Mouse (Mus musculus): ENCODE results near the gene Pax3. TPM values are rescaled to one million over a fixed set of nuclear protein-coding genes. Genes with fewer than 3 reads are reported as not detected.

The Pax3 gene
- polyA plus RNA-seq, 1 experiment from 2014 or later = 23.6 TPM

- no peak for DNase-seq
- Histone ChIP-seq H3K4me2 (ENCODE audit: low read length) (no peak overlapping the region), H3K27ac (replicated peaks; ENCODE audit: low read depth, low read length) (no peak overlapping the region), H3K4me1 (ENCODE audit: control insufficient read depth, insufficient read depth, low read length) (peaks cover 3% of the 10 kb centered on the region; the same call in 1 of the 2 replicates), H3K4me3 (replicated peaks; ENCODE audit: low read depth, low read length) (no peak overlapping the region), H3K27me3 (ENCODE audit: control insufficient read depth, insufficient read depth, low read length) (no peaks in the 10 kb centered on the region), H3K36me3 (ENCODE audit: control insufficient read depth, insufficient read depth, low read length) (no peaks in the 10 kb centered on the region), H3K9ac (replicated peaks; ENCODE audit: low read length) (no peak overlapping the region), H3K9me3 (ENCODE audit: control insufficient read depth, low read length) (peaks cover 5% of the 10 kb centered on the region; the same call in 1 of the 2 replicates)
- 91% methylated on average over 3 of the region's 3 CpGs for WGBS
- no peak for ATAC-seq (ENCODE audit: low FRiP score, low TSS enrichment)
Observed at GRCm38 (mm10) chr1:78116046-78116445, 80.9 kb downstream of the Pax3 start.

- Histone ChIP-seq H3K27ac (replicated peaks; ENCODE audit: low read depth, low read length) (no peak overlapping the region), H3K4me2 (ENCODE audit: low read length) (no peak overlapping the region), H3K4me1 (ENCODE audit: control insufficient read depth, insufficient read depth, low read length) (no peaks in the 10 kb centered on the region; the same call in 1 of the 2 replicates), H3K4me3 (replicated peaks; ENCODE audit: low read depth, low read length) (no peak overlapping the region), H3K27me3 (ENCODE audit: control insufficient read depth, insufficient read depth, low read length) (no peaks in the 10 kb centered on the region), H3K9me3 (ENCODE audit: control insufficient read depth, low read length) (no peaks in the 10 kb centered on the region), H3K9ac (replicated peaks; ENCODE audit: low read length) (no peak overlapping the region), H3K36me3 (ENCODE audit: control insufficient read depth, insufficient read depth, low read length) (no peaks in the 10 kb centered on the region)
- WGBS = 40% methylated on average over 6 of the region's 6 CpGs
- ATAC-seq (ENCODE audit: low FRiP score, low TSS enrichment) = no peak
- DNase-seq = no peak
Observed at GRCm38 (mm10) chr1:78110311-78110710, 86.6 kb downstream of the Pax3 start.

- Histone ChIP-seq H3K36me3 (ENCODE audit: control insufficient read depth, insufficient read depth, low read length) (no peaks in the 10 kb centered on the region), H3K9ac (replicated peaks; ENCODE audit: low read length) (no peak overlapping the region), H3K9me3 (ENCODE audit: control insufficient read depth, low read length) (no peaks in the 10 kb centered on the region), H3K4me3 (replicated peaks; ENCODE audit: low read depth, low read length) (no peak overlapping the region), H3K27ac (replicated peaks; ENCODE audit: low read depth, low read length) (no peak overlapping the region), H3K4me1 (ENCODE audit: control insufficient read depth, insufficient read depth, low read length) (no peaks in the 10 kb centered on the region), H3K4me2 (ENCODE audit: low read length) (no peak overlapping the region), H3K27me3 (ENCODE audit: control insufficient read depth, insufficient read depth, low read length) (no peaks in the 10 kb centered on the region)
- no peak for DNase-seq
- ATAC-seq (ENCODE audit: low FRiP score, low TSS enrichment) = no peak
- WGBS = 79% methylated on average over 7 of the region's 7 CpGs
Observed at GRCm38 (mm10) chr1:78103511-78103910, 93.4 kb downstream of the Pax3 start.

- Histone ChIP-seq H3K4me1 (ENCODE audit: control insufficient read depth, insufficient read depth, low read length) (no peaks in the 10 kb centered on the region), H3K9ac (replicated peaks; ENCODE audit: low read length) (no peak overlapping the region), H3K36me3 (ENCODE audit: control insufficient read depth, insufficient read depth, low read length) (no peaks in the 10 kb centered on the region), H3K9me3 (ENCODE audit: control insufficient read depth, low read length) (no peaks in the 10 kb centered on the region), H3K27ac (replicated peaks; ENCODE audit: low read depth, low read length) (no peak overlapping the region), H3K27me3 (ENCODE audit: control insufficient read depth, insufficient read depth, low read length) (no peaks in the 10 kb centered on the region), H3K4me3 (replicated peaks; ENCODE audit: low read depth, low read length) (no peak overlapping the region), H3K4me2 (ENCODE audit: low read length) (no peak overlapping the region)
- ATAC-seq (ENCODE audit: low FRiP score, low TSS enrichment) (no peak), DNase-seq (no peak)
- WGBS = 96% methylated on average over 4 of the region's 4 CpGs
Observed at GRCm38 (mm10) chr1:78093619-78094018, 103.3 kb downstream of the Pax3 start.

GRCm38 (mm10) chr1:78088646-78089045, 108.3 kb downstream of the Pax3 start:
- Histone ChIP-seq H3K9ac (replicated peaks; ENCODE audit: low read length) (no peak overlapping the region), H3K36me3 (ENCODE audit: control insufficient read depth, insufficient read depth, low read length) (no peaks in the 10 kb centered on the region), H3K27me3 (ENCODE audit: control insufficient read depth, insufficient read depth, low read length) (no peaks in the 10 kb centered on the region), H3K4me2 (ENCODE audit: low read length) (no peak overlapping the region), H3K4me3 (replicated peaks; ENCODE audit: low read depth, low read length) (no peak overlapping the region), H3K4me1 (ENCODE audit: control insufficient read depth, insufficient read depth, low read length) (no peaks in the 10 kb centered on the region), H3K27ac (replicated peaks; ENCODE audit: low read depth, low read length) (no peak overlapping the region), H3K9me3 (ENCODE audit: control insufficient read depth, low read length) (no peaks in the 10 kb centered on the region)
- DNase-seq (no peak), ATAC-seq (ENCODE audit: low FRiP score, low TSS enrichment) (no peak)
- WGBS = 77% methylated on average over 2 of the region's 2 CpGs

- no peaks in the 10 kb centered on the region for H3K4me1 ChIP-seq (ENCODE audit: control insufficient read depth, insufficient read depth, low read length)
- no peaks in the 10 kb centered on the region for H3K9me3 ChIP-seq (ENCODE audit: control insufficient read depth, low read length)
- no peaks in the 10 kb centered on the region for H3K27me3 ChIP-seq (ENCODE audit: control insufficient read depth, insufficient read depth, low read length)
- ATAC-seq (ENCODE audit: low FRiP score, low TSS enrichment) (no peak), DNase-seq (no peak)
- no peaks in the 10 kb centered on the region for H3K36me3 ChIP-seq (ENCODE audit: control insufficient read depth, insufficient read depth, low read length)
- H3K9ac ChIP-seq (replicated peaks; ENCODE audit: low read length) = no peak overlapping the region
- H3K4me3 ChIP-seq (replicated peaks; ENCODE audit: low read depth, low read length) = no peak overlapping the region
- 38% methylated on average over 18 of the region's 18 CpGs for WGBS
- H3K27ac ChIP-seq (replicated peaks; ENCODE audit: low read depth, low read length) = no peak overlapping the region
- no peak overlapping the region for H3K4me2 ChIP-seq (ENCODE audit: low read length)
Observed at GRCm38 (mm10) chr1:78081761-78082160, 115.2 kb downstream of the Pax3 start.

- Histone ChIP-seq H3K27me3 (ENCODE audit: control insufficient read depth, insufficient read depth, low read length) (no peaks in the 10 kb centered on the region), H3K4me2 (ENCODE audit: low read length) (no peak overlapping the region), H3K4me1 (ENCODE audit: control insufficient read depth, insufficient read depth, low read length) (no peaks in the 10 kb centered on the region), H3K27ac (replicated peaks; ENCODE audit: low read depth, low read length) (no peak overlapping the region), H3K4me3 (replicated peaks; ENCODE audit: low read depth, low read length) (no peak overlapping the region), H3K36me3 (ENCODE audit: control insufficient read depth, insufficient read depth, low read length) (no peaks in the 10 kb centered on the region), H3K9ac (replicated peaks; ENCODE audit: low read length) (no peak overlapping the region), H3K9me3 (ENCODE audit: control insufficient read depth, low read length) (no peaks in the 10 kb centered on the region)
- ATAC-seq (ENCODE audit: low FRiP score, low TSS enrichment) (no peak), DNase-seq (peak; percentile 8)
- WGBS = 47% methylated on average over 5 of the region's 5 CpGs
Observed at GRCm38 (mm10) chr1:78060850-78061249, 136.1 kb downstream of the Pax3 start.

- DNase-seq = no peak
- no peak overlapping the region for H3K4me2 ChIP-seq (ENCODE audit: low read length)
- no peak overlapping the region for H3K9ac ChIP-seq (replicated peaks; ENCODE audit: low read length)
- H3K27ac ChIP-seq (replicated peaks; ENCODE audit: low read depth, low read length) = no peak overlapping the region
- WGBS = 76% methylated on average over 4 of the region's 4 CpGs
- no peaks in the 10 kb centered on the region for H3K27me3 ChIP-seq (ENCODE audit: control insufficient read depth, insufficient read depth, low read length)
- no peak overlapping the region for H3K4me3 ChIP-seq (replicated peaks; ENCODE audit: low read depth, low read length)
- no peak for ATAC-seq (ENCODE audit: low FRiP score, low TSS enrichment)
- H3K9me3 ChIP-seq (ENCODE audit: control insufficient read depth, low read length) = no peaks in the 10 kb centered on the region
- no peaks in the 10 kb centered on the region for H3K36me3 ChIP-seq (ENCODE audit: control insufficient read depth, insufficient read depth, low read length)
- no peaks in the 10 kb centered on the region for H3K4me1 ChIP-seq (ENCODE audit: control insufficient read depth, insufficient read depth, low read length)
Observed at GRCm38 (mm10) chr1:78057939-78058338, 139.0 kb downstream of the Pax3 start.

- 75% methylated on average over 6 of the region's 6 CpGs for WGBS
- H3K9ac ChIP-seq (replicated peaks; ENCODE audit: low read length) = no peak overlapping the region
- H3K4me3 ChIP-seq (replicated peaks; ENCODE audit: low read depth, low read length) = no peak overlapping the region
- no peak for ATAC-seq (ENCODE audit: low FRiP score, low TSS enrichment)
- H3K27ac ChIP-seq (replicated peaks; ENCODE audit: low read depth, low read length) = no peak overlapping the region
- H3K36me3 ChIP-seq (ENCODE audit: control insufficient read depth, insufficient read depth, low read length) = no peaks in the 10 kb centered on the region
- peak; percentile 3 for DNase-seq
- H3K9me3 ChIP-seq (ENCODE audit: control insufficient read depth, low read length) = no peaks in the 10 kb centered on the region
- no peak overlapping the region for H3K4me2 ChIP-seq (ENCODE audit: low read length)
- no peaks in the 10 kb centered on the region for H3K27me3 ChIP-seq (ENCODE audit: control insufficient read depth, insufficient read depth, low read length)
- no peaks in the 10 kb centered on the region for H3K4me1 ChIP-seq (ENCODE audit: control insufficient read depth, insufficient read depth, low read length)
Observed at GRCm38 (mm10) chr1:78053677-78054076, 143.3 kb downstream of the Pax3 start.
